15 mouse cellular contexts compared by ENCODE assay signal in the genomic region with DNA sequence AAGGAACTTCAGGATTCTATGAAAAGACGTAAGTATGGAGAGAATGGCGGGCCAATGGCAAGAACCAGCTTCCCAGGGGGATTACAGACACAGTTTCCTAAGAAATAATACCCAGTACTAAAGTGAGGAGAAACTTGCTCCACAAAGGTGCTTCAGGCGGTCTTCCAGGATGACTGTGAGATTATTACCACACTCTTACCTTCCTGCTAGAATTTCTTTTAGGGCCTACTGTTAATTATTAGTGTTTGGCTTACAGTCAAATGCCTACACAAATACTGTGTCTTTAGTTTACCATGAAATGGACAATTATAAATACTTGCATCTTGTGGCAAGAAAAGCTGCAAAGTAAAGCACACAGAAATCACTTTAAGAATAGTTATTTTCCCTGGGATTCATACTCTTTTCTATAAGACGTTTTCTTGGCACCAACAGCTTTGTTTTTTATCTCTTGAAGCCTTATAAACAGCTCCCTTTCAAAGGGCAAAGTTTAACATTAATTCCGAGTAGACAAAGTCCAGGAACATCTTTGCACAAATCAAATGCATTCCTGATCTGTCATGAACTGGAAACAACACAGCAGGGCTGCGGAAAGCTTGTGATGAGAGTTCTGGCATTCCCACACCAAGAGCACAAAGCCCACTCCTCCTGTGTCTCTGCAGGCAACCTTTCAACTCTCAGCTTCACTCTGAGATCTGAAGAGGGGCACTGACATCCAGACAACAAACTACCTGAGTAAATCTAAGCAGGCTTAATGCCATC.
DNase-seq lines count a peak whose midpoint lies in the region; ATAC-seq lines count a peak whose summit lies in the region.
"Had no signal": no experiment of that assay in that cellular context is flagged by ENCODE, and none has a peak within 500 bp of the region (broad histone marks: within the 10 kb centered on the region; RNA-seq: fewer than 3 reads in every experiment).

No protein-coding gene starts in this region.

- H3K27me3 ChIP-seq in midbrain, embryonic 11.5 days (ENCODE audit: control insufficient read depth, insufficient read depth, low read length): no peaks in the 10 kb centered on the region
- H3K27me3 ChIP-seq in midbrain, embryonic 13.5 days: no peaks in the 10 kb centered on the region
- H3K27me3 ChIP-seq in embryonic facial prominence, embryonic 14.5 days (replicated peaks; ENCODE audit: control insufficient read depth, insufficient read depth, low read length): no peaks in the 10 kb centered on the region
- H3K27me3 ChIP-seq in kidney, embryonic 15.5 days: no peaks in the 10 kb centered on the region
- H3K27me3 ChIP-seq: CH12.LX, Patski had no signal

- H3K4me2 ChIP-seq in midbrain, embryonic 11.5 days: no peak overlapping the region
- no peak overlapping the region for H3K4me2 ChIP-seq in midbrain, embryonic 13.5 days (replicated peaks)
- H3K4me2 ChIP-seq in embryonic facial prominence, embryonic 14.5 days (ENCODE audit: low read depth, low read length): no peak overlapping the region
- H3K4me2 ChIP-seq in kidney, embryonic 15.5 days: no peak overlapping the region

- 24% methylated on average over 6 of the region's 6 CpGs for WGBS in midbrain, embryonic 11.5 days
- WGBS in midbrain, embryonic 13.5 days: 25% methylated on average over 6 of the region's 6 CpGs
- 49% methylated on average over 6 of the region's 6 CpGs for WGBS in embryonic facial prominence, embryonic 14.5 days
- 63% methylated on average over 6 of the region's 6 CpGs for WGBS in kidney, embryonic 15.5 days

- H3K27ac ChIP-seq in midbrain, embryonic 11.5 days (ENCODE audit: low read depth, low read length): no peak overlapping the region
- no peak overlapping the region for H3K27ac ChIP-seq in midbrain, embryonic 13.5 days
- no peak overlapping the region for H3K27ac ChIP-seq in embryonic facial prominence, embryonic 14.5 days (replicated peaks; ENCODE audit: low read depth, low read length)
- peak overlapping the region; percentile 67 for H3K27ac ChIP-seq in kidney, embryonic 15.5 days
- H3K27ac ChIP-seq: layer of hippocampus, adult 2 months; liver, embryonic 14.5 days had no signal

- H3K36me3 ChIP-seq in midbrain, embryonic 11.5 days (ENCODE audit: control insufficient read depth, insufficient read depth, low read length): no peaks in the 10 kb centered on the region
- no peaks in the 10 kb centered on the region for H3K36me3 ChIP-seq in midbrain, embryonic 13.5 days
- H3K36me3 ChIP-seq in embryonic facial prominence, embryonic 14.5 days (ENCODE audit: control insufficient read depth, insufficient read depth, low read length): peaks cover 22% of the 10 kb centered on the region
- peaks cover 11% of the 10 kb centered on the region for H3K36me3 ChIP-seq in kidney, embryonic 15.5 days

- DNase-seq in midbrain, embryonic 11.5 days (ENCODE audit: low spot score, missing footprints): peak; percentile 75
- peak; percentile 41 for DNase-seq in embryonic facial prominence, embryonic 14.5 days (ENCODE audit: low spot score)
- no peak for DNase-seq in layer of hippocampus, adult 18-20 months (ENCODE audit: low spot score in 2 of 2)
- DNase-seq in adrenal gland, adult 2 months: no peak
- DNase-seq: adrenal gland, postnatal 14 days; lung, postnatal 4 days; thymus, postnatal 14 days had no signal

- H3K9me3 ChIP-seq in midbrain, embryonic 11.5 days (ENCODE audit: control insufficient read depth, low read length): no peaks in the 10 kb centered on the region
- no peaks in the 10 kb centered on the region for H3K9me3 ChIP-seq in midbrain, embryonic 13.5 days
- H3K9me3 ChIP-seq in embryonic facial prominence, embryonic 14.5 days (ENCODE audit: control insufficient read depth, low read length): no peaks in the 10 kb centered on the region
- H3K9me3 ChIP-seq in kidney, embryonic 15.5 days (replicated peaks): no peaks in the 10 kb centered on the region

- no peak overlapping the region for H3K4me3 ChIP-seq in midbrain, embryonic 11.5 days (ENCODE audit: low read depth, low read length)
- H3K4me3 ChIP-seq in midbrain, embryonic 13.5 days (replicated peaks): no peak overlapping the region
- H3K4me3 ChIP-seq in embryonic facial prominence, embryonic 14.5 days (ENCODE audit: low read depth, low read length): no peak overlapping the region
- H3K4me3 ChIP-seq in kidney, embryonic 15.5 days (replicated peaks): no peak overlapping the region
- H3K4me3 ChIP-seq: layer of hippocampus, adult 2 months; myocyte had no signal

- no peak overlapping the region for H3K9ac ChIP-seq in midbrain, embryonic 11.5 days (ENCODE audit: low read length)
- H3K9ac ChIP-seq in midbrain, embryonic 13.5 days (replicated peaks): no peak overlapping the region
- H3K9ac ChIP-seq in embryonic facial prominence, embryonic 14.5 days (ENCODE audit: low read depth, low read length): no peak overlapping the region
- H3K9ac ChIP-seq in kidney, embryonic 15.5 days: no peak overlapping the region
- H3K9ac ChIP-seq: liver, embryonic 14.5 days had no signal

- no peak for ATAC-seq in midbrain, embryonic 11.5 days (ENCODE audit: low FRiP score)
- no peak for ATAC-seq in midbrain, embryonic 13.5 days
- ATAC-seq in embryonic facial prominence, embryonic 14.5 days (ENCODE audit: low read depth): no peak
- ATAC-seq in kidney, embryonic 15.5 days (replicated peaks; ENCODE audit: low FRiP score): peak; percentile 75
- no peak for ATAC-seq in CD4-positive, CD25-positive, alpha-beta regulatory T cell, adult 4 months
- ATAC-seq: Patski had no signal

- peaks cover 5% of the 10 kb centered on the region; the same call in 1 of the 2 replicates for H3K4me1 ChIP-seq in midbrain, embryonic 11.5 days (ENCODE audit: control insufficient read depth, insufficient read depth, low read length)
- 0 out of 2 replicates have a peak, but pooled peaks cover 6% of the 10 kb centered on the region for H3K4me1 ChIP-seq in midbrain, embryonic 13.5 days (replicated peaks)
- no peaks in the 10 kb centered on the region for H3K4me1 ChIP-seq in embryonic facial prominence, embryonic 14.5 days (ENCODE audit: control insufficient read depth, insufficient read depth, low read length)
- no peaks in the 10 kb centered on the region for H3K4me1 ChIP-seq in kidney, embryonic 15.5 days

Comparison
In these comparisons a context has a peak if more than half of its experiments do, and no peak if none do; other contexts are left out.
1. DNase-seq: peak in midbrain, embryonic 11.5 days (single experiment) and embryonic facial prominence, embryonic 14.5 days (single experiment); none in layer of hippocampus, adult 18-20 months (0 of 2) and adrenal gland, adult 2 months (single experiment).